Mouse (Mus musculus): ENCODE data around the gene Gm49373. TPM values are rescaled to one million over a fixed set of nuclear protein-coding genes. Genes with fewer than 3 reads are reported as not detected.

The Gm49373 gene
- under 1 TPM in 1 of 2 experiments, not detected in 1; 0.52 TPM for total RNA-seq (2023)

GRCm38 (mm10) chr9:21073044-21073840, at the start of gene Gm49373, which contains the start of gene Fdx1l:
Gene Gm49373, minus strand, starts transcription at chr9:21073096.
Gene Fdx1l, minus strand, starts transcription at chr9:21073614.

GRCm38 (mm10) chr9:21091707-21092320, 18.9 kb upstream of the Gm49373 start, which contains the start of the genes Gm38431 and Raver1:
Gene Gm38431, minus strand, starts transcription at chr9:21091997.
Gene Raver1, minus strand, starts transcription at chr9:21092008.

GRCm38 (mm10) chr9:21067006-21067684, 5.8 kb downstream of the Gm49373 start, which contains the start of gene Zglp1:
Gene Zglp1, minus strand, starts transcription at chr9:21067093.

GRCm38 (mm10) chr9:21031896-21032351, 41.0 kb downstream of the Gm49373 start, which contains the start of gene Icam5:
Gene Icam5, plus strand, starts transcription at chr9:21032073.

GRCm38 (mm10) chr9:21029291-21030054, 43.4 kb downstream of the Gm49373 start, which contains the start of gene Icam4:
Gene Icam4, plus strand, starts transcription at chr9:21029373.

GRCm38 (mm10) chr9:21015571-21016130, 57.2 kb downstream of the Gm49373 start, which contains the start of gene Icam1:
Gene Icam1, plus strand, starts transcription at chr9:21015985.

Other genes with a start within 250 kb of the Gm49373 start
- 10 to 100 TPM; 17.2 to 19.6 TPM for gene A230050P20Rik, start 204.5 kb downstream of the Gm49373 start, total RNA-seq (2023)
- 1 to 10 TPM in 1 of 2 experiments, under 1 TPM in 1; 0.88 to 1.1 TPM for gene Angptl6, start 193.4 kb downstream of the Gm49373 start, total RNA-seq (2023)
- 10 to 100 TPM; 40.2 to 45.5 TPM for gene Ppan, start 184.9 kb downstream of the Gm49373 start, total RNA-seq (2023)
- 100 to 1,000 TPM; 118 to 121 TPM for gene Eif3g, start 174.5 kb downstream of the Gm49373 start, total RNA-seq (2023)
- gene Dnmt1, start 113.2 kb downstream of the Gm49373 start, total RNA-seq (2023), result 10 to 100 TPM; 33.0 to 34.9 TPM
- gene S1pr2, start 96.3 kb downstream of the Gm49373 start, total RNA-seq (2023), result 10 to 100 TPM; 13.7 to 15.0 TPM
- 10 to 100 TPM; 55.9 to 65.5 TPM for gene Mrpl4, start 70.4 kb downstream of the Gm49373 start, total RNA-seq (2023)
- gene Icam1, start 57.1 kb downstream of the Gm49373 start, total RNA-seq (2023), result 100 to 1,000 TPM; 170 to 179 TPM
- 1 to 10 TPM; 1.8 to 3.4 TPM for gene Icam4, start 43.7 kb downstream of the Gm49373 start, total RNA-seq (2023)
- gene Icam5, start 41.0 kb downstream of the Gm49373 start, total RNA-seq (2023), result under 1 TPM; 0.33 to 0.47 TPM
- 1 to 10 TPM in 1 of 2 experiments, not detected in 1; 1.0 TPM for gene Zglp1, start 6.0 kb downstream of the Gm49373 start, total RNA-seq (2023)
- 10 to 100 TPM; 20.9 to 22.5 TPM for gene Fdx1l, start 518 bp upstream of the Gm49373 start, total RNA-seq (2023)
- 1 to 10 TPM; 2.8 to 5.1 TPM for gene Gm38431, start 18.9 kb upstream of the Gm49373 start, total RNA-seq (2023)
- gene Raver1, start 18.9 kb upstream of the Gm49373 start, total RNA-seq (2023), result 10 to 100 TPM; 63.3 to 65.2 TPM
- gene Tyk2, start 58.1 kb upstream of the Gm49373 start, total RNA-seq (2023), result 10 to 100 TPM; 89.4 to 95.2 TPM
- 100 to 1,000 TPM; 116 to 128 TPM for gene Cdc37, start 76.9 kb upstream of the Gm49373 start, total RNA-seq (2023)
- 1 to 10 TPM; 9.0 to 9.6 TPM for gene Pde4a, start 92.6 kb upstream of the Gm49373 start, total RNA-seq (2023)
- 10 to 100 TPM; 28.1 TPM for gene Keap1, start 166.3 kb upstream of the Gm49373 start, total RNA-seq (2023)
- gene S1pr5, start 175.3 kb upstream of the Gm49373 start, total RNA-seq (2023), result 10 to 100 TPM; 61.9 to 82.6 TPM
- gene Atg4d, start 192.2 kb upstream of the Gm49373 start, total RNA-seq (2023), result 10 to 100 TPM; 52.4 to 53.1 TPM
- gene Kri1, start 214.9 kb upstream of the Gm49373 start, total RNA-seq (2023), result 10 to 100 TPM; 94.5 to 96.4 TPM
- gene Cdkn2d, start 218.3 kb upstream of the Gm49373 start, total RNA-seq (2023), result 10 to 100 TPM; 43.1 to 53.2 TPM
- 1 to 10 TPM in 1 of 2 experiments, under 1 TPM in 1; 0.76 to 1.2 TPM for gene Ap1m2, start 239.2 kb upstream of the Gm49373 start, total RNA-seq (2023)
- gene Slc44a2, start 247.6 kb upstream of the Gm49373 start, total RNA-seq (2023), result 100 to 1,000 TPM; 393 to 396 TPM